Mouse (Mus musculus): Measurements from ENCODE around the gene 4932414N04Rik.
"Not testable (repeated sequence)": the region's sequence is repeated elsewhere in the genome, so short reads cannot be mapped to it uniquely, and the experiment has no call there.

Gene 4932414N04Rik

DNA sequence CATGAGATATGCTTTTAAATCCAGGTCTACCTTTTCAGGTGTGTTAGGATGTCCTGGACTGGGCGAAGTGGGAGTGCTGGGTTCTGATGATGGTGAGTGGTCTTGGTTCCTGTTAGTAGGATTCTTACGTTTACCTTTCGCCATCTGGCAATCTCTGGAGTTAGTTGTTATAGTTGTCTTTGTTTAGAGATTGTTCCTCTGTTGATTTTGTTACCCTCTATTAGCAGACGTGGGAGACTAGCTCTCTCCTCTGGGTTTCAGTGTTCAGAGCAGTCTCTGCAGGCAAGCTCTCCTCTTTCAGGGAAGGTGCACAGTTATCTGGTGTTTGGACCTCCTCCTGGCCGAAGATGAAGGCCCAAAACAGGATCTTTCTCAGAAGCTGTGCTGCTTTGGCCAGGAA lies at the start of gene 4932414N04Rik:
Gene 4932414N04Rik (plus strand): TSS at position 301 of the 400 bp plus-strand sequence.
- in situ Hi-C loops (cut with MboI, MseI), result not testable (repeated sequence)

- in situ Hi-C loops (cut with MboI, MseI), result no loop called here
Measured at GRCm38 (mm10) chr2:68732216-68732615, 75.9 kb downstream of the 4932414N04Rik start.

- in situ Hi-C loops (cut with MboI, MseI), result no loop called here
Measured at GRCm38 (mm10) chr2:68739772-68740739, 83.8 kb downstream of the 4932414N04Rik start.

DNA sequence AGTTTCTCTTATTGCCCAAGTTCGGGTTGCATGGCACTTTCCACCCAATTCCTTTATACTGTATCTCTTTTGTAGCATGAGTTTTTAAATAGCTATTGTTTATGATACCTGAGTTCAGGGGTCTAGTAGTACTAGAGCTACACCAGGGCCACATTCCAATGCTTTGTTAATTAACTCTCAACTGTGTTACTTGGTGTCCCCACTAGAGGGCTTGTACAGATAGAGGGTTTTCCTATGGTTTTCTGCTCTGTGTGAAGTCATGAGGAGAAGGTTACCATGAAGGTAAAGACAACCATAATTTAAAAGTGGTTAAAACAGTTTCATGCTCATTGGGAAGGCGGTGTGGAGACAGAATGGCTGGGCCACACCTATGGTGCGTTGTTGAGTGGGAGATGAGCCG lies 88.3 kb downstream of the 4932414N04Rik start:
- in situ Hi-C loops (cut with MboI, MseI), result no loop called here

- in situ Hi-C loops (cut with MboI, MseI), result loop anchor here (10.0 kb wide), 1 partner anchor 191 kb away; no protein-coding TSS in a partner anchor
Measured at GRCm38 (mm10) chr2:68756179-68756578, 99.9 kb downstream of the 4932414N04Rik start.

DNA sequence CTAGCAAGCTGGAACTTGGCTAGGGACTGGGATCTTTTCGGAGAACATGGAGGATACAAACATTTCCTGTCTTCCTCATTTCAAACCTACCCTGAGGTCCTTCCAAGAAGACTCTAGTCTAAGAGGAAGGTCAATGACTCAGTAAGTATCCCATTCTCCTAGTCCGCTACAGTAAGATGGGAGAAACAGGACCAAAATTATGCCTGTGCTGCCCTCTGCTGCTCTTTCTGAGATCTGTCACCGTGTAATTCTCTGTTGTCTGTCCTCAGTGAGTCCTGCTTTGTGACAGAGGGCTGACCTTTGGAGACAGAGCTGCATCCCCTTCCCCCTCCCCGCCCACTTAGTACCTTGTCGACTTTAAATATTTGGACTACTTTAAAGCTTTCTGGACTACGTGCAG lies 100.5 kb downstream of the 4932414N04Rik start:
- in situ Hi-C loops (cut with MboI, MseI), result loop anchor here (10.0 kb wide), 1 partner anchor 192 kb away; no protein-coding TSS in a partner anchor

GRCm38 (mm10) chr2:68765371-68765770 lies 109.1 kb downstream of the 4932414N04Rik start:
- in situ Hi-C loops (cut with MboI, MseI), result no loop called here

GRCm38 (mm10) chr2:68767186-68767890 lies 111.1 kb downstream of the 4932414N04Rik start:
- in situ Hi-C loops (cut with MboI, MseI), result no loop called here

DNA sequence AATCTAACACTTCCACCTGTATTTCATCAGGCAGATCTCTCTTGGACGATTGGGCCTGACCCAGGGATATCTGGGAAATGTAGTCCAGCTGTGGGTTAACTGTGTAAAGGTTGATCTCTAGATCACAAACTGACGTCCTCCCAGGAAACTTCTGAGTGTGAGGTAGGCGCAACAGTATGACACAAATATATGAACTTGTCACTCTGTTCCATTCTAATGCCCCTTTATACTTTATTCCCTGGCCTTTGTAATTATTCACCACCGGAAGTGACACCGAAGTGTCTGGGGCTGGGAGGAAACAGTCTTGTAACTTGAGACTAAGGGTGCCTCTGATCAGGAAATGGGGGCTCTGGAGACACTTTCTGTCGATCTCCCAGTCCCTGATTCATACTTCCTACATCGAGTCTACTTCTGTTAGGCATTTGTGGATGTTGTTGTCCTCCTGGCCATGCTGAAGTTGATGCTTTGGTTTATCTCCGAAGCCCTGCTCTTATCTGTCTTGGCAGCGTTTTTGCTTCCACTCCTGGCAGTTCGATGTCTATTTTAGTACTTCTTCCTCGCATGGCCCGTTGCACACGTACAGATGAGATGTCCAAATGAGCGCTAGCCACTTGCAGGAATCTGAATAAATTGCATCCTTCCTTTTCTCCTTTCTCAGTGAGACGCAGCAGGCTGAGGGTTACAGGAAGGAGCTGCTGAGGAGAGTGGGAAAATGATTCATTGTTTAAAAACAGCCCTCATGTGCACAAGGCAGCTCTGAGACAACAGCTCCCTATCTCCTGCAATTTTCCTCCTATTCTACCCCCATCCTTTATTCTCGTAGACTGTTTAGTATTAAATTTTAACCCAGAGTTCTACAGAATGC lies 126.2 kb downstream of the 4932414N04Rik start:
- in situ Hi-C loops (cut with MboI, MseI), result loop anchor here (5.0 to 10.0 kb wide), 2 partner anchors 275 to 322 kb away; no protein-coding TSS in a partner anchor

- in situ Hi-C loops (cut with MboI, MseI), result loop anchor here (5.0 to 10.0 kb wide), 2 partner anchors 274 to 321 kb away; no protein-coding TSS in a partner anchor
Measured at GRCm38 (mm10) chr2:68783664-68784063, 127.4 kb downstream of the 4932414N04Rik start.

GRCm38 (mm10) chr2:68784710-68785427 lies 128.6 kb downstream of the 4932414N04Rik start:
- in situ Hi-C loops (cut with MboI, MseI), result loop anchor here (5.0 to 10.0 kb wide), 3 partner anchors 272 to 647 kb away; no protein-coding TSS in a partner anchor

- in situ Hi-C loops (cut with MboI, MseI), result loop anchor here (5.0 to 10.0 kb wide), 2 partner anchors 318 to 645 kb away; no protein-coding TSS in a partner anchor
Measured at GRCm38 (mm10) chr2:68787161-68787675, 130.9 kb downstream of the 4932414N04Rik start.

DNA sequence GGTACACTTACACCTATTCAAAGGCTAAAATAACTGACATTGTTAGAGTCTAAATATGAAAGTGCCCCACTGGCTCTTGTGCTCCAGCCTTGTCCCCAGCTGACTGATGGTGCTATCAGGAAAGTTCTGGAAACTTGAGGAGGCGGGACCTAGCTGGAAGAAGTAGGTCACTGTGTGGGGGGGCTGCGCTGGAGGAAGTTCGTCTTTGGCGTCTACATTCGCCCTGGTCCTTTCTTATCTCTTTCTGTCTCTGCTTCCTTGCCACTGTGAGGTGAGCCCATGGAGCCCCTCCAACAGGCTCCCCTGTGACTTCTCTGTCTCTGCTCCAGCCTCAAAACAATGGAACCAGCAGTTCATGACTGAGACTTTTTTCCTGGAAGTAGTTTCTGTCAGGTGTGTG lies 136.0 kb downstream of the 4932414N04Rik start:
- in situ Hi-C loops (cut with MboI, MseI), result no loop called here

DNA sequence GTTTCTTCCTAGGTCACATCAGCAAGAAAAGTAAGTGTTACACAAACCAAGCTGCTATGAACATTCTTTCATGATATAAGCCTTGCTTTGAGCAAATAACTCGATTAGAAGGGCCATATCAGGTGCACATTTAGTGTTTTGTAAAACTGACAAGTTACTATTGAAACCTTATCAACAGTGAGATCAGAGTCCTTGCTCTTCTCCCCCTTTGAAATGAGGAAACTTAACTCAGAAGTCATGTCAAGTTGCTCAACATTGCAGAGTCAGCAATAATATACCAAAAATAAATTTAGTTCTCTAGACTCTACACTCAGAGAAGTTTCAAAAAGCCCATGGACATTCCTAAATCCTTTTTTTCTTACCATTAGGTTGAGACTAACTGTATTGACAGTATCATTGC lies 137.2 kb downstream of the 4932414N04Rik start:
- in situ Hi-C loops (cut with MboI, MseI), result no loop called here

- in situ Hi-C loops (cut with MboI, MseI), result no loop called here
Measured at GRCm38 (mm10) chr2:68794181-68794580, 137.9 kb downstream of the 4932414N04Rik start.

DNA sequence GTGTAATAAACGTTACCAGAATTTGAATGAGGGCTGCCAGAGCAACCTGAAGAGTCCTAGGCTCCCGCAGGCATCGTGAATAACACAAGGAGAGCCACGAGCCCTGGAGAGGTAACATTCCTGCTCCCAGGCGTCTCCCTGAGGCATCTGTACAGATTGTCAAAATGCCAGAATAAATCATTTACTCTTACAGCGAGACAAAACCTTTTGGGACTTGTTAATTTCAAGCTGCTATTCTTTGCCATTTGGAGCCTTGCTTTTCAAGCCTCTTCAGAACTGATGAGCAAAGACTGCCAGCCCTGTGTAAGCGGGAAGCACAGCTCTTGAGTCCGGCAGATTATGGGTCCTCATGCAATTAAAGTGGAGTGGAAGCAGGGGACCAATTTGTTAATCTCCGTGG lies 138.3 kb downstream of the 4932414N04Rik start:
- in situ Hi-C loops (cut with MboI, MseI), result no loop called here

GRCm38 (mm10) chr2:68796011-68796775 lies 139.9 kb downstream of the 4932414N04Rik start:
- in situ Hi-C loops (cut with MboI, MseI), result no loop called here

DNA sequence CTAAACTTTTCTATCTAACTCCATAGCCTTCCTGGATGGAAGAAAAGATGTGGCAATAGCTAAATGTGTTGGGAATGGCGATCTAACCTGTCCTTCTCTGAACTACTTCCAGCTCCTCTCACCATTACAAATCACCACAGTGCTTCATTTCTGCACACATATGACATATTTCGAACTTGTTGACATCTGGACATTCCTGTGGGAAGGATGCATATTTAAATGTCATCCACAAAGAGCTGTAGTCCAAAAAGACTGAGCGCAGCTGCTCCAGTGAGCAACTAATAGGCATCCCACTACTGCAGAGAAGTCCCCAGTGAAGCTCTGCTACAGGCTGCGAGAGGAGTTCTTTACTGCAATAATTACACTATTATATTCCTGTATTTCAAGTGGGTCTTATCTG lies 140.8 kb downstream of the 4932414N04Rik start:
- in situ Hi-C loops (cut with MboI, MseI), result no loop called here

Data from regulatory T cell (primary cell).